Mouse (Mus musculus): ENCODE data around the gene Pfkm.

GRCm38 (mm10) chr15:98168622-98169004, 76.2 kb downstream of the Pfkm start:
- TF ChIP-seq POLR2A (IDR thresholded peaks at IDR 0.05; ENCODE audit: low read depth, low read length) = no peak
- TF ChIP-seq CTCF (IDR thresholded peaks at IDR 0.05; ENCODE audit: extremely low read depth, insufficient read length, insufficient replicate concordance, low read depth, low read length) = no peak

All from small intestine, adult 2 months (tissue).